Mouse (Mus musculus) adrenal gland, postnatal 4 days (tissue): ENCODE measurements at regions not wholly inside any gene's neighbourhood (a gene's known extent, or its start where the extent isn't known, plus 50 kb on each side); places are given as distances from the start of the nearest gene placed in this dataset.

Experiments used
- DNase-seq, 2 experiments: peaks; one replicate each; pipeline ENCODE4 v3.0.0; 2021 to 2022; ENCODE audit warnings: low spot score in 2 of 2, mixed read lengths in 2 of 2

- no peak for DNase-seq
These were observed 136.9 kb downstream of the Uaca start for GRCm38 (mm10) chr9:60931290-60931689.

GRCm38 (mm10) chr9:60936937-60937336, 142.6 kb downstream of the Uaca start:
- DNase-seq = no peak

GRCm38 (mm10) chr9:60939858-60940804, 145.8 kb downstream of the Uaca start:
- peak; percentile 75 to 82 for DNase-seq

- no peak for DNase-seq
These were observed 153.0 kb downstream of the Uaca start for GRCm38 (mm10) chr9:60947363-60947762.

GRCm38 (mm10) chr9:60948531-60949070, 154.3 kb downstream of the Uaca start:
- no peak for DNase-seq

GRCm38 (mm10) chr9:60950161-60950560, 155.8 kb downstream of the Uaca start:
- no peak for DNase-seq

GRCm38 (mm10) chr9:60951071-60951561, 156.8 kb downstream of the Uaca start:
- no peak for DNase-seq

- no peak for DNase-seq
These were observed 163.1 kb downstream of the Uaca start for GRCm38 (mm10) chr9:60957438-60957837.

- DNase-seq = no peak
These were observed 165.2 kb downstream of the Uaca start for GRCm38 (mm10) chr9:60959537-60959936.

- no peak for DNase-seq
These were observed 167.7 kb downstream of the Uaca start for GRCm38 (mm10) chr9:60962086-60962485.

- DNase-seq = no peak
These were observed 171.3 kb downstream of the Uaca start for GRCm38 (mm10) chr9:60965641-60966040.

GRCm38 (mm10) chr9:60968281-60969031, 174.1 kb downstream of the Uaca start:
- no peak for DNase-seq

- DNase-seq = no peak
These were observed 178.0 kb downstream of the Uaca start for GRCm38 (mm10) chr9:60972201-60972910.

- DNase-seq = no peak
These were observed 180.2 kb downstream of the Uaca start for GRCm38 (mm10) chr9:60974546-60974945.

- no peak for DNase-seq
These were observed 188.2 kb downstream of the Uaca start for GRCm38 (mm10) chr9:60982383-60983085.

GRCm38 (mm10) chr9:60983246-60983645, 188.9 kb downstream of the Uaca start:
- DNase-seq = no peak

GRCm38 (mm10) chr9:60988113-60988512, 193.8 kb downstream of the Uaca start:
- DNase-seq = no peak

- DNase-seq = no peak
These were observed 195.5 kb downstream of the Uaca start for GRCm38 (mm10) chr9:60989670-60990391.

- no peak for DNase-seq
These were observed 197.2 kb downstream of the Uaca start for GRCm38 (mm10) chr9:60991509-60991908.

GRCm38 (mm10) chr9:60993661-60994060, 199.3 kb downstream of the Uaca start:
- DNase-seq = no peak
